Mouse (Mus musculus): ENCODE measurements around the gene Slc22a6.

The Slc22a6 gene

GRCm38 (mm10) chr19:8611358-8612123 lies 6.3 kb upstream of the Slc22a6 start:
- DNase-seq, result no peak

- no peak for DNase-seq
These were observed 4.7 kb upstream of the Slc22a6 start for GRCm38 (mm10) chr19:8613111-8613510.

GRCm38 (mm10) chr19:8614343-8614742 lies 3.5 kb upstream of the Slc22a6 start:
- no peak for DNase-seq

- DNase-seq, result no peak
These were observed 1.5 kb upstream of the Slc22a6 start for GRCm38 (mm10) chr19:8616314-8616713.

GRCm38 (mm10) chr19:8621098-8621497 lies 3.3 kb downstream of the Slc22a6 start:
- DNase-seq, result no peak

GRCm38 (mm10) chr19:8630249-8630648 lies 12.4 kb downstream of the Slc22a6 start:
- DNase-seq, result no peak

GRCm38 (mm10) chr19:8630826-8631225 lies 13.0 kb downstream of the Slc22a6 start:
- DNase-seq, result no peak

GRCm38 (mm10) chr19:8632029-8632428 lies 14.2 kb downstream of the Slc22a6 start:
- DNase-seq, result no peak

- no peak for DNase-seq
These were observed 24.2 kb downstream of the Slc22a6 start for GRCm38 (mm10) chr19:8642086-8642485.

- DNase-seq, result no peak
These were observed 28.6 kb downstream of the Slc22a6 start for GRCm38 (mm10) chr19:8646393-8646792.

- DNase-seq, result no peak
These were observed 38.0 kb downstream of the Slc22a6 start for GRCm38 (mm10) chr19:8655833-8656232.

GRCm38 (mm10) chr19:8656341-8656740 lies 38.5 kb downstream of the Slc22a6 start:
- no peak for DNase-seq

GRCm38 (mm10) chr19:8661821-8662307 lies 44.0 kb downstream of the Slc22a6 start:
- peak; percentile 74 for DNase-seq

GRCm38 (mm10) chr19:8662337-8662736 lies 44.5 kb downstream of the Slc22a6 start:
- DNase-seq, result peak; percentile 92

- peak; percentile 74 for DNase-seq
These were observed 45.6 kb downstream of the Slc22a6 start, which contains the start of gene Chrm1 for GRCm38 (mm10) chr19:8663360-8663839. Chrm1 (plus strand) TSS chr19:8663789.

GRCm38 (mm10) chr19:8663911-8664421 lies 46.1 kb downstream of the Slc22a6 start:
- peak; percentile 79 for DNase-seq

GRCm38 (mm10) chr19:8664859-8665258 lies 47.0 kb downstream of the Slc22a6 start:
- DNase-seq, result peak; percentile 29

GRCm38 (mm10) chr19:8665746-8666145 lies 47.9 kb downstream of the Slc22a6 start:
- DNase-seq, result peak; percentile 56

- DNase-seq, result no peak
These were observed 55.0 kb downstream of the Slc22a6 start for GRCm38 (mm10) chr19:8672859-8673258.

GRCm38 (mm10) chr19:8673336-8674063 lies 55.7 kb downstream of the Slc22a6 start:
- DNase-seq, result no peak
